Mouse (Mus musculus) MEL (cell line): ENCODE results near the gene Cage1. TPM values are rescaled to one million over a fixed set of nuclear protein-coding genes. Genes with fewer than 3 reads are reported as not detected.

Experiments
- DNase-seq: peaks from one replicate; pipeline ENCODE4 v3.0.0; 2011; ENCODE audit warnings: low read depth, low spot score
- H3K27ac ChIP-seq: 2 replicates; pipeline ENCODE4 v1.5.1; 2012; ENCODE audit warnings: low read depth, mild to moderate bottlenecking, control low read depth, low read length, moderate library complexity; ENCODE audit not compliant: control insufficient read depth
- H3K27me3 ChIP-seq, 2 experiments: fragments of 150-350 bp in 1 of 2; sonication (generic) in 1 of 2; 2 replicates each; pipeline ENCODE4 v1.6.1; 2012; ENCODE audit warnings: low read length in 2 of 2, mild to moderate bottlenecking in 2 of 2, improper control_type of control experiment in 1 of 2, moderate library complexity in 1 of 2; ENCODE audit not compliant: insufficient read depth in 2 of 2, control insufficient read depth in 1 of 2
- H3K36me3 ChIP-seq, 2 experiments: 2 replicates each; pipeline ENCODE4 v1.6.1; 2012 to 2014; ENCODE audit warnings: low read length in 2 of 2, improper control_type of control experiment in 1 of 2, inconsistent platforms in 1 of 2, mild to moderate bottlenecking in 1 of 2; ENCODE audit not compliant: insufficient read depth in 2 of 2, control insufficient read depth in 1 of 2
- H3K4me1 ChIP-seq, 2 experiments: fragments of 150-350 bp in 1 of 2; sonication (generic) in 1 of 2; 2 replicates each; pipeline ENCODE4 v1.6.1; 2012; ENCODE audit warnings: low read length in 2 of 2, improper control_type of control experiment in 1 of 2, mild to moderate bottlenecking in 1 of 2; ENCODE audit not compliant: insufficient read depth in 2 of 2, control insufficient read depth in 1 of 2
- H3K4me3 ChIP-seq, 2 experiments: fragments of 150-350 bp in 1 of 2; sonication (generic) in 1 of 2; 2 replicates each; pipeline ENCODE4 v1.5.1; 2012; ENCODE audit warnings: low read depth in 2 of 2, low read length in 2 of 2, mild to moderate bottlenecking in 2 of 2, moderate library complexity in 2 of 2, control low read depth in 1 of 2, improper control_type of control experiment in 1 of 2; ENCODE audit not compliant: control insufficient read depth in 1 of 2, insufficient read depth in 1 of 2
- H3K79me2 ChIP-seq: 2 replicates; pipeline ENCODE4 v1.6.1; 2012; ENCODE audit warnings: mild to moderate bottlenecking, low read length, moderate library complexity; ENCODE audit not compliant: control insufficient read depth, poor library complexity, insufficient read depth
- H3K9ac ChIP-seq: 2 replicates; pipeline ENCODE4 v1.6.1; 2012; ENCODE audit warnings: low read depth, mild to moderate bottlenecking, control low read depth, low read length, moderate library complexity; ENCODE audit not compliant: control insufficient read depth, poor library complexity, severe bottlenecking
- H3K9me3 ChIP-seq: fragments of 150-350 bp; sonication (generic); replicated peaks from 2 replicates; pipeline ENCODE4 v1.6.1; 2012; ENCODE audit warnings: mild to moderate bottlenecking, low read length, improper control_type of control experiment, moderate library complexity; ENCODE audit not compliant: insufficient read depth
- CHD1 ChIP-seq: IDR thresholded peaks from 2 replicates; pipeline ENCODE4 v1.6.1; 2012; ENCODE audit warnings: low read depth, mild to moderate bottlenecking, inconsistent platforms, low read length, improper control_type of control experiment
- CHD2 ChIP-seq: IDR thresholded peaks from 2 replicates; pipeline ENCODE4 v1.6.1; 2011; ENCODE audit warnings: low read length, improper control_type of control experiment
- CTCF ChIP-seq, 3 experiments: IDR thresholded peaks in 2 of 3; conservative IDR thresholded peaks in 1 of 3; 2 replicates each; pipeline ENCODE4 v1.5.1; 2011 to 2012; ENCODE audit warnings: low read length in 3 of 3, low read depth in 2 of 3, mild to moderate bottlenecking in 2 of 3, improper control_type of control experiment in 1 of 3, inconsistent platforms in 1 of 3, mixed read lengths in 1 of 3, moderate library complexity in 1 of 3; ENCODE audit not compliant: control insufficient read depth in 1 of 3, insufficient read depth in 1 of 3, poor library complexity in 1 of 3, severe bottlenecking in 1 of 3
- E2F4 ChIP-seq: IDR thresholded peaks from 2 replicates; pipeline ENCODE4 v1.6.1; 2011; ENCODE audit warnings: low read depth, low read length, improper control_type of control experiment, borderline replicate concordance
- EP300 ChIP-seq, 2 experiments: IDR thresholded peaks; 2 replicates each; pipeline ENCODE4 v1.6.1; 2011; ENCODE audit warnings: improper control_type of control experiment in 2 of 2, low read length in 2 of 2, low read depth in 1 of 2, mild to moderate bottlenecking in 1 of 2
- GABPA ChIP-seq: IDR thresholded peaks from 2 replicates; pipeline ENCODE4 v1.6.1; 2012; ENCODE audit warnings: low read depth, mild to moderate bottlenecking, inconsistent platforms, low read length, improper control_type of control experiment, moderate library complexity
- GATA1 ChIP-seq: IDR thresholded peaks from 2 replicates; pipeline ENCODE4 v1.6.1; 2011; ENCODE audit warnings: low read depth, low read length, improper control_type of control experiment
- JUND ChIP-seq: IDR thresholded peaks from 2 replicates; pipeline ENCODE4 v1.6.1; 2011; ENCODE audit warnings: low read depth, mild to moderate bottlenecking, improper control_type of control experiment, low read length
- KAT2A ChIP-seq: conservative IDR thresholded peaks from 2 replicates; pipeline ENCODE4 v1.6.1; 2012; ENCODE audit warnings: low read depth, low read length, improper control_type of control experiment, inconsistent platforms
- MEF2A ChIP-seq: IDR thresholded peaks from 2 replicates; pipeline ENCODE4 v1.6.1; 2014; ENCODE audit warnings: low read depth, mild to moderate bottlenecking, inconsistent platforms, low read length, improper control_type of control experiment; ENCODE audit not compliant: poor library complexity, insufficient replicate concordance, severe bottlenecking; ENCODE audit errors: extremely low read depth
- MYC ChIP-seq: IDR thresholded peaks from 2 replicates; pipeline ENCODE4 v1.6.1; 2011; ENCODE audit warnings: low read depth, mild to moderate bottlenecking, low read length, improper control_type of control experiment, moderate library complexity
- NELFE ChIP-seq: IDR thresholded peaks from 2 replicates; pipeline ENCODE4 v1.6.1; 2011; ENCODE audit warnings: low read depth, low read length, improper control_type of control experiment
- NRF1 ChIP-seq: IDR thresholded peaks from 2 replicates; pipeline ENCODE4 v1.6.1; 2014; ENCODE audit warnings: low read depth, mild to moderate bottlenecking, inconsistent platforms, low read length, improper control_type of control experiment, moderate library complexity; ENCODE audit not compliant: poor library complexity, insufficient read depth, severe bottlenecking
- POLR2A ChIP-seq, 2 experiments: IDR thresholded peaks; 2 replicates each; pipeline ENCODE4 v1.6.1; 2011 to 2012; ENCODE audit warnings: low read length in 2 of 2, mild to moderate bottlenecking in 2 of 2, control low read depth in 1 of 2, improper control_type of control experiment in 1 of 2, low read depth in 1 of 2, moderate library complexity in 1 of 2; ENCODE audit not compliant: control insufficient read depth in 1 of 2, insufficient read depth in 1 of 2, poor library complexity in 1 of 2
- RAD21 ChIP-seq: IDR thresholded peaks from 2 replicates; pipeline ENCODE4 v1.6.1; 2011; ENCODE audit warnings: mild to moderate bottlenecking, low read depth, low read length, improper control_type of control experiment
- RCOR1 ChIP-seq: IDR thresholded peaks from 2 replicates; pipeline ENCODE4 v1.6.1; 2012; ENCODE audit warnings: low read depth, mild to moderate bottlenecking, inconsistent platforms, low read length, improper control_type of control experiment
- SIN3A ChIP-seq: IDR thresholded peaks from 2 replicates; pipeline ENCODE4 v1.6.1; 2012; ENCODE audit warnings: low read length, improper control_type of control experiment, inconsistent platforms
- TAL1 ChIP-seq: IDR thresholded peaks from 2 replicates; pipeline ENCODE4 v1.6.1; 2012; ENCODE audit warnings: mild to moderate bottlenecking, inconsistent platforms, low read length, moderate library complexity, mixed read lengths
- TBP ChIP-seq: IDR thresholded peaks from 2 replicates; pipeline ENCODE4 v1.8.0; 2011; ENCODE audit warnings: low read depth, low read length, improper control_type of control experiment
- TCF12 ChIP-seq: IDR thresholded peaks from 2 replicates; pipeline ENCODE4 v1.6.1; 2014; ENCODE audit warnings: low read depth, mild to moderate bottlenecking, inconsistent platforms, low read length, improper control_type of control experiment, moderate library complexity
- USF2 ChIP-seq, 2 experiments: IDR thresholded peaks; 2 replicates each; pipeline ENCODE4 v1.6.1; 2011 to 2012; ENCODE audit warnings: improper control_type of control experiment in 2 of 2, low read length in 2 of 2, borderline replicate concordance in 1 of 2, inconsistent platforms in 1 of 2, low read depth in 1 of 2, mild to moderate bottlenecking in 1 of 2; ENCODE audit not compliant: insufficient read depth in 1 of 2
- ZKSCAN1 ChIP-seq: IDR thresholded peaks from 2 replicates; pipeline ENCODE4 v1.6.1; 2012; ENCODE audit warnings: low read depth, mild to moderate bottlenecking, inconsistent platforms, low read length, improper control_type of control experiment, moderate library complexity
- polyA plus RNA-seq, 2 experiments: library from polyadenylated mRNA; stranded (reverse) in 1 of 2; unstranded in 1 of 2; fragments of >175 nt in 1 of 2; fragments of >200 nt in 1 of 2; gene quantifications; 2 replicates each; pipeline versions ENCODE4 v1.2.1 to v1.2.4; 2012; ENCODE audit warnings: low replicate concordance in 2 of 2, low read depth in 1 of 2; ENCODE audit not compliant: insufficient read length in 2 of 2, insufficient read depth in 1 of 2, missing spikeins in 1 of 2
- total RNA-seq: library from RNA; depleted of rRNA; stranded (reverse); fragments of 300-350 nt; gene quantifications from 2 replicates; pipeline ENCODE4 v1.2.3, GENCODE M21; 2012

The Cage1 gene
- total and polyA plus RNA-seq, 3 experiments, result 0.78 to 1.0 TPM; not detected in 1

GRCm38 (mm10) chr13:37967565-37967964, 69.3 kb downstream of the Cage1 start:
- no peak for TF ChIP-seq RCOR1
- no peak for TF ChIP-seq NRF1
- TF ChIP-seq ZKSCAN1, result no peak
- no peak for TF ChIP-seq MYC
- TF ChIP-seq CTCF (IDR thresholded peaks at IDR 0.05 in 2 of 3, conservative IDR thresholded peaks at IDR 0.05 in 1 of 3; ENCODE audit: control insufficient read depth in 1 of 3, insufficient read depth in 1 of 3, low read depth in 2 of 3, low read length in 3 of 3, poor library complexity in 1 of 3, severe bottlenecking in 1 of 3), result no peak
- TF ChIP-seq POLR2A (IDR thresholded peaks at IDR 0.05; ENCODE audit: control insufficient read depth in 1 of 2, insufficient read depth in 1 of 2, low read depth in 1 of 2, low read length in 2 of 2, poor library complexity in 1 of 2), result no peak
- TF ChIP-seq JUND, result no peak
- TF ChIP-seq GABPA, result no peak
- TF ChIP-seq GATA1, result no peak
- no peak for TF ChIP-seq MEF2A
- peaks cover 0 to 2% of the 10 kb centered on the region in 2 experiments; a peak in 2 of 4 replicates for H3K36me3 ChIP-seq
- no peaks in the 10 kb centered on the region; the same call in 1 of the 2 replicates for H3K79me2 ChIP-seq
- H3K9ac ChIP-seq, result no peak overlapping the region
- no peak overlapping the region for H3K27ac ChIP-seq
- H3K9me3 ChIP-seq, result no peaks in the 10 kb centered on the region
- no peak overlapping the region for H3K4me3 ChIP-seq
- no peak for DNase-seq
- H3K27me3 ChIP-seq, result no peaks in the 10 kb centered on the region
- H3K4me1 ChIP-seq, result peaks cover 0 to 10% of the 10 kb centered on the region in 2 experiments; a peak in 2 of 4 replicates

- Histone ChIP-seq H3K4me1 (peaks cover 0 to 14% of the 10 kb centered on the region in 2 experiments; a peak in 2 of 4 replicates), H3K27ac (no peak overlapping the region)
- DNase-seq, result no peak
These were observed 69.8 kb downstream of the Cage1 start for GRCm38 (mm10) chr13:37967052-37967437.

More at GRCm38 (mm10) chr13:37967052-37967437, 69.8 kb downstream of the Cage1 start:
- no peaks in the 10 kb centered on the region for H3K9me3 ChIP-seq
- H3K79me2 ChIP-seq, result no peaks in the 10 kb centered on the region; the same call in 1 of the 2 replicates
- peaks cover 0 to 2% of the 10 kb centered on the region in 2 experiments; a peak in 2 of 4 replicates for H3K36me3 ChIP-seq
- TF ChIP-seq POLR2A (IDR thresholded peaks at IDR 0.05; ENCODE audit: control insufficient read depth in 1 of 2, insufficient read depth in 1 of 2, low read depth in 1 of 2, low read length in 2 of 2, poor library complexity in 1 of 2) (no peak), USF2 (IDR thresholded peaks at IDR 0.05; ENCODE audit: borderline replicate concordance in 1 of 2, insufficient read depth in 1 of 2, low read depth in 1 of 2, low read length in 2 of 2) (no peak), RCOR1 (no peak), TBP (no peak), KAT2A (no peak), RAD21 (no peak), CHD2 (no peak), NELFE (no peak), EP300 (IDR thresholded peaks at IDR 0.05; ENCODE audit: low read depth in 1 of 2, low read length in 2 of 2) (no peak), GATA1 (no peak), TCF12 (no peak), GABPA (no peak), NRF1 (no peak), E2F4 (no peak), SIN3A (no peak), CHD1 (no peak), TAL1 (no peak)
- H3K9ac ChIP-seq, result no peak overlapping the region
- H3K4me3 ChIP-seq, result no peak overlapping the region
- no peaks in the 10 kb centered on the region for H3K27me3 ChIP-seq
